Mouse (Mus musculus) liver, embryonic 12.5 days (tissue): ENCODE results near the gene Smarcc1. TPM values are rescaled to one million over a fixed set of nuclear protein-coding genes. Genes with fewer than 3 reads are reported as not detected.
"Not testable (repeated sequence)": the region's sequence is repeated elsewhere in the genome, so short reads cannot be mapped to it uniquely, and the experiment has no call there.

ENCODE experiments used
- ATAC-seq: fragments of 200-750 bp; cut with Nextera tagmentation; 2 replicates; pipeline ENCODE4 v1.8.0; 2017; ENCODE audit warnings: moderate number of reproducible peaks, mild to moderate bottlenecking, moderate library complexity
- H3K27ac ChIP-seq: fragments of 300-500 bp; sonication (generic); 2 replicates; pipeline ENCODE4 v1.5.1; 2016; ENCODE audit warnings: mild to moderate bottlenecking
- H3K27me3 ChIP-seq: fragments of 300-500 bp; sonication (generic); replicated peaks from 2 replicates; pipeline ENCODE4 v1.6.1; 2016; ENCODE audit warnings: mild to moderate bottlenecking, moderate library complexity
- H3K36me3 ChIP-seq: fragments of 300-500 bp; sonication (generic); 2 replicates; pipeline ENCODE4 v1.6.1; 2016; ENCODE audit warnings: mild to moderate bottlenecking, moderate library complexity
- H3K4me1 ChIP-seq: fragments of 300-500 bp; sonication (generic); 2 replicates; pipeline ENCODE4 v1.6.1; 2016
- H3K4me2 ChIP-seq: fragments of 300-500 bp; sonication (generic); 2 replicates; pipeline ENCODE4 v1.6.1; 2016; ENCODE audit warnings: mild to moderate bottlenecking, moderate library complexity
- H3K4me3 ChIP-seq: fragments of 300-500 bp; sonication (generic); 2 replicates; pipeline ENCODE4 v1.5.1; 2016; ENCODE audit warnings: mild to moderate bottlenecking, moderate library complexity
- H3K9ac ChIP-seq: fragments of 300-500 bp; sonication (generic); 2 replicates; pipeline ENCODE4 v1.6.1; 2016; ENCODE audit warnings: mild to moderate bottlenecking, moderate library complexity
- H3K9me3 ChIP-seq: fragments of 300-500 bp; sonication (generic); replicated peaks from 2 replicates; pipeline ENCODE4 v1.6.1; 2016; ENCODE audit warnings: mild to moderate bottlenecking, moderate library complexity
- WGBS: fragments of 180-500 bp; shearing (Covaris S2); methylation state at CpG from one replicate; pipeline ENCODE4 v1.1.7; 2016; ENCODE audit not compliant: insufficient replicate concordance; 5-methylcytosine and 5-hydroxymethylcytosine counted together
- polyA plus RNA-seq: library from polyadenylated mRNA; unstranded; fragments of >200 nt; fragmentation: Nextera tagmentation; extraction: Ambion mirVana; gene quantifications from 2 replicates; pipeline ENCODE4 v1.2.1, GENCODE M21; 2016

Gene Smarcc1
- polyA plus RNA-seq, 1 experiment from 2014 or later: 69.2 TPM

DNA sequence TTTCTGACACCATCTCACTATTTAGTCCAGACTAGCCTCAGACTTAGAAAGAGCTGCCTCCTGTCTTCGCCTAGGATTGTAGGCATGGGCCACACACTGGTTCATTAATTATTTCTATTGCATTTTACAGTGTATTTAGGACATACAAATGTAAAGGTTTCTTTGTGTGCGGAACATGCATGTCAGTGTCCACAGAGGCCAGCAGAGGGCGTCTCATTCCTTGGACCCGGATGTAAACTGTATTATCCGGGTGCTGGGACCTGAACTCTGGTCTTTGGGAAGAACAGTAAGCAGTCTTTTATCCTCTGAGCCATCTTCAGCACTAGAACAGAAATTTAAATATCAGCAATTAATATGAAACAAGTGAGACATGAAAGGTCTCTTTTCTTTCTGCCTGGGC lies 16.7 kb downstream of the Smarcc1 start:
- Histone ChIP-seq H3K9ac (no peak overlapping the region), H3K9me3 (no peaks in the 10 kb centered on the region), H3K4me3 (0 out of 2 replicates have a peak overlapping the region, but pooled peaks have one; percentile 85), H3K27ac (no peak overlapping the region), H3K4me2 (peak overlapping the region; percentile 97), H3K36me3 (peaks cover 47% of the 10 kb centered on the region), H3K4me1 (peaks cover 55% of the 10 kb centered on the region), H3K27me3 (no peaks in the 10 kb centered on the region)
- no peak for ATAC-seq
- 59% methylated on average over 5 of the region's 5 CpGs for WGBS

GRCm38 (mm10) chr9:110139119-110139518 lies 21.6 kb downstream of the Smarcc1 start:
- H3K4me3 ChIP-seq: no peak overlapping the region
- H3K9me3 ChIP-seq: no peaks in the 10 kb centered on the region
- peak overlapping the region; percentile 15; the same call in 1 of the 2 replicates for H3K27ac ChIP-seq
- peaks cover 31% of the 10 kb centered on the region for H3K4me1 ChIP-seq
- H3K9ac ChIP-seq: no peak overlapping the region; the same call in 1 of the 2 replicates
- H3K4me2 ChIP-seq: no peak overlapping the region
- ATAC-seq: no peak; the same call in 1 of the 2 replicates
- peaks cover 87% of the 10 kb centered on the region for H3K36me3 ChIP-seq
- no peaks in the 10 kb centered on the region for H3K27me3 ChIP-seq
- 22% methylated on average over 4 of the region's 4 CpGs for WGBS

DNA sequence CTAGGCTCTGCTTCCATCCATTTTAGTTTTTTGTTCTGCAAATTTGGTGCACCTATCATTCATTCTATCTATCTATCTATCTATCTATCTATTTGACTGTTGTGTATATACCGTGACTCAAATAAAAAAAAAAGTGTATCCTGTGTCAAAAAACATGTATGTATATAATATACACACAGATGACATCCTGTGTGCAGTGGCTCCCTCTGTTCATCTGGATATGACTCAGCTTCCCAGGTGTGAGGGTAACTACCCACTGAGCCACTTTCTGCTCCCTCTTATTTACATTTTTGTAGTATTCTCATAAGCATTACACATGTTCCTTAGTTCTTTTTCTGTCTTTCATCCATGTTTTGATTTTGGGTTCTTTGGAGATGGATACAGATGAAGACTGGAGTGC lies 24.6 kb downstream of the Smarcc1 start:
- Histone ChIP-seq H3K36me3 (peaks cover 82% of the 10 kb centered on the region), H3K9me3 (no peaks in the 10 kb centered on the region), H3K27me3 (no peaks in the 10 kb centered on the region), H3K4me1 (peaks cover 18% of the 10 kb centered on the region), H3K27ac (no peak overlapping the region), H3K9ac (no peak overlapping the region), H3K4me2 (no peak overlapping the region), H3K4me3 (no peak overlapping the region)
- WGBS: 87% methylated on average over 1 of the region's 1 CpGs
- no peak for ATAC-seq

GRCm38 (mm10) chr9:110148598-110148997 lies 31.1 kb downstream of the Smarcc1 start:
- Histone ChIP-seq H3K4me3 (no peak overlapping the region), H3K9me3 (no peaks in the 10 kb centered on the region), H3K4me1 (peaks cover 11% of the 10 kb centered on the region), H3K27me3 (no peaks in the 10 kb centered on the region), H3K27ac (peak overlapping the region; percentile 62), H3K9ac (peak overlapping the region; percentile 27; the same call in 1 of the 2 replicates), H3K4me2 (no peak overlapping the region), H3K36me3 (peaks cover 87% of the 10 kb centered on the region)
- WGBS: 24% methylated on average over 2 of the region's 2 CpGs
- peak; percentile 77 for ATAC-seq

DNA sequence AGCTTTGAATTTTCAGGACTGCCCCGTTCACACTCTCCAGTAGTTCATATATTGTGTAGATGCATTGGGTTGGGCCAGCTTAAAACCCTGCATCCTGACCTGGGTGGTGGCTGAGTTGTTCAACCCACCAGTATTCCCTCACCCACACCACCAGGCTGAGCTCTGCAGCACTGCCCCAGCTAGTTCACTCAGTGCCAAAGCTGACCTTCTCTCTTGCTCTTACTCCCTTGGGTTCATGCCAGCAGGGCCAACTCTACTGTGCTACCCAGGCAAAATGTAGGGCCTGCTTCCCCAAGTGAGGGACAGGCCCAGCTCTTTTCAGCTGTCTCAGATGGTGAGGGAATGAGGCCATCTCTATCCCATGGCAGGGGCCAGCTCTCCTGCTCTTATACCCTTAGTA lies 41.5 kb downstream of the Smarcc1 start:
- no peak overlapping the region for H3K9ac ChIP-seq
- no peak overlapping the region for H3K4me2 ChIP-seq
- no peak overlapping the region for H3K4me3 ChIP-seq
- WGBS: 83% methylated on average over 1 of the region's 1 CpGs
- H3K36me3 ChIP-seq: peaks cover 85% of the 10 kb centered on the region
- H3K4me1 ChIP-seq: no peaks in the 10 kb centered on the region
- ATAC-seq: no peak
- no peaks in the 10 kb centered on the region for H3K27me3 ChIP-seq
- no peak overlapping the region for H3K27ac ChIP-seq
- no peaks in the 10 kb centered on the region for H3K9me3 ChIP-seq

DNA sequence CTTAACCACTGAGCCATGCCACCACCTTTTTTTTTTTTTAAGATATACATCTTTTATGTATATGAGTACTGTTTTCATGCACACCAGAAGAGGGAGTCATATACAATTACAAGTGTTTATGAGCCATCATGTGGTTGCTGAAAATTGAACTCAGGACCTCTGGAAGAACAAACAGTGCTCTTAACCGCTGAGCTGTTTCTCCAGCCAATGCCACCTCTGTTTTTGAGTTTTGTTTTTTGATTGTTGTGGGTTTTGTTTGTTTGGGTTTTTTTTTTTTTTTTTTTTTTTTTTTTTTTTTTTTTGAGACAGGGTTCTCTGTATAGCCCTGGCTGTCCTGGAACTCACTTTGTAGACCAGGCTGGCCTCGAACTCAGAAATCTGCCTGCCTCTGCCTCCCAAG lies 43.0 kb downstream of the Smarcc1 start:
- not testable (repeated sequence) for H3K4me1 ChIP-seq, H3K27ac ChIP-seq
- H3K36me3 ChIP-seq: peaks cover 85% of the 10 kb centered on the region

DNA sequence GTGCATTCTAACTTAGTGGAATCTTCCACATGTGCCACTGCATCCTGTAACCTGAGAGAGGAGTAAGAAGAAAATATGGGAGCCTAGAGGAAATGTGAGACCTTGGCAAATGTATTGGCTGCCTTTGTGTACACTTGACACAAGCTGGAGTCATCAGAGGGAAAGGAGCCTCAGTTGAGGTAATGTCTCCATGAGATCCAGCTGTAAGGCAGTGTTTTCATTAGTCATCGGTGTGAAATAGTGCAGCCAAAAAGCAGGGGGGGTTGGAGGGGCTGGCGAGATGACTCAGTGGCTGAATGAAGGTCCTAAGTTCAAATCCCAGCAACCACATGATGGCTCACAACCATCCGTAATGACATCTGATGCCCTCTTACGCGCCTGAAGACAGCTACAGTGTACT lies 44.9 kb downstream of the Smarcc1 start:
- no peak overlapping the region for H3K27ac ChIP-seq
- no peak for ATAC-seq
- no peak overlapping the region for H3K9ac ChIP-seq
- no peaks in the 10 kb centered on the region for H3K9me3 ChIP-seq
- no peak overlapping the region for H3K4me2 ChIP-seq
- H3K4me1 ChIP-seq: no peaks in the 10 kb centered on the region
- WGBS: 88% methylated on average over 5 of the region's 5 CpGs
- H3K4me3 ChIP-seq: no peak overlapping the region
- H3K27me3 ChIP-seq: no peaks in the 10 kb centered on the region
- peaks cover 86% of the 10 kb centered on the region for H3K36me3 ChIP-seq

More for the DNA sequence above, 43.0 kb downstream of the Smarcc1 start:
- H3K9me3 ChIP-seq, H3K9ac ChIP-seq, H3K27me3 ChIP-seq, H3K4me2 ChIP-seq, H3K4me3 ChIP-seq, ATAC-seq: not testable (repeated sequence)
- 74% methylated on average over 2 of the region's 2 CpGs for WGBS

- Histone ChIP-seq H3K27me3 (no peaks in the 10 kb centered on the region), H3K4me3 (no peak overlapping the region), H3K36me3 (peaks cover 86% of the 10 kb centered on the region), H3K27ac (no peak overlapping the region), H3K4me2 (no peak overlapping the region), H3K9me3 (no peaks in the 10 kb centered on the region), H3K9ac (no peak overlapping the region), H3K4me1 (no peaks in the 10 kb centered on the region)
- no peak for ATAC-seq
- WGBS: 90% methylated on average over 2 of the region's 2 CpGs
These were observed 45.6 kb downstream of the Smarcc1 start for GRCm38 (mm10) chr9:110163071-110163470.

DNA sequence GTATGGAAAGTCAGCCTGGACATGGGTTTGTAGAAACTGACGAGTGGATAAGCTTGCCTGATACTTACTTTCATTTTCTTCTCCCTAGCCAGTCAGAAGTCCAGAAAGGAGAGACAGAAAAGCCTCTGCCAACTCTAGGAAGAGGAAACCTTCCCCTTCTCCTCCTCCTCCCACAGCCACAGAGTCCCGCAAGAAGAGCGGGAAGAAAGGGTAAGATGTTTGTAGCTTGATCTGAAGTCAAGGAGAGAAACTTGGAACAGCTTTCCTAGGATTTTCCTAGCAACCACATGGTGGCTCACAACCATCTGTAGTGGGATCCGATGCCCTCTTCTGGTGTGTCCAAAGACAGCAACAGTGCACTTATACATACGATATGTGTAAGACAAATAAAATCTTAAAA lies 53.4 kb downstream of the Smarcc1 start:
- WGBS: 86% methylated on average over 5 of the region's 5 CpGs
- no peak overlapping the region for H3K4me2 ChIP-seq
- no peak overlapping the region for H3K9ac ChIP-seq
- no peak for ATAC-seq
- no peaks in the 10 kb centered on the region for H3K9me3 ChIP-seq
- no peaks in the 10 kb centered on the region for H3K4me1 ChIP-seq
- no peak overlapping the region for H3K4me3 ChIP-seq
- H3K27me3 ChIP-seq: no peaks in the 10 kb centered on the region
- peaks cover 91% of the 10 kb centered on the region for H3K36me3 ChIP-seq
- no peak overlapping the region for H3K27ac ChIP-seq

GRCm38 (mm10) chr9:110199870-110200269 lies 82.4 kb downstream of the Smarcc1 start:
- 60% methylated on average over 2 of the region's 2 CpGs for WGBS
- H3K9ac ChIP-seq: no peak overlapping the region
- no peak overlapping the region for H3K27ac ChIP-seq
- H3K9me3 ChIP-seq: no peaks in the 10 kb centered on the region
- H3K36me3 ChIP-seq: peaks cover 82% of the 10 kb centered on the region
- no peaks in the 10 kb centered on the region for H3K4me1 ChIP-seq
- ATAC-seq: no peak
- H3K4me3 ChIP-seq: no peak overlapping the region
- H3K27me3 ChIP-seq: no peaks in the 10 kb centered on the region
- H3K4me2 ChIP-seq: no peak overlapping the region

DNA sequence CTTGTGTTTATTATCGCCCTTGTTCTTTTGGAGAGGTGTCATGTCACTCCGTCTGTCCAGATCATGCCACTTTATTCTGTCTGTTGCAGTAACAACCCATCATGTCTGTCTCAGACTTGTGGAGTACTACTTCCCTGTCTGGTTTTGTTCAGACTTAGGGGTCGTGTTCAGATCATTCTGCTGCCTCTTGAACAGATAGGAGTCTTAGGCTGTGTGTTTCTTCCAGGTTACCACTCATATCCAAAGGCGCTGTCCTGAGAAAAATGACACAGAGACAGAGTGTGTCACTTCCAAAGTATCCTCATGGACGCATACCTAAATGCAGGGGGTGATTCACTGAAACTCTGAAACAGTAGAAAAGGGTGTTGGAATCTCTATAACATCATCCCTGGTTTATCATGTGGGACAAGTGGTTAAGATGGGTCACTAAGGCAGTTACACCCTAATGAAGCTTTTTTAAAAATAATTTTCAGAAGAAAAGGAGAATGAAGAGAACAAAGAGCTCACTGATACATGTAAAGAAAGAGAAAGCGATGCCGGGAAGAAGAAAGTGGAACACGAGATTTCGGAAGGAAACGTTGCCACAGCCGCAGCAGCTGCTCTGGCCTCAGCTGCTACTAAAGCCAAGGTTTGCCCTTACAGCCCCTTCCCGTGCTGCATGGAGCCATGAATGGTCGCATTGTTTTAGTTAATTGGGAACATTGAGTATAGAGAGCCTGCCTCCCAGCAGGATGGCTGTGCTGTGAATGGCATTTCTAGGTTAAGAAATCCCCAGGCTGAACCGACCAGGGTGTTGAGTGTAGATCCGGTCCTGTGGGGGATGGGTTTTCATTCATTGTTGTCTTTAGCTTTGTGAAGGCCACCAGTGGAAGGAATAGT lies 88.3 kb downstream of the Smarcc1 start:
- no peak overlapping the region for H3K9ac ChIP-seq
- H3K4me2 ChIP-seq: no peak overlapping the region
- ATAC-seq: no peak
- H3K27ac ChIP-seq: no peak overlapping the region
- H3K9me3 ChIP-seq: no peaks in the 10 kb centered on the region
- H3K4me3 ChIP-seq: no peak overlapping the region
- H3K4me1 ChIP-seq: no peaks in the 10 kb centered on the region
- WGBS: 80% methylated on average over 15 of the region's 15 CpGs
- no peaks in the 10 kb centered on the region for H3K27me3 ChIP-seq
- peaks cover 90% of the 10 kb centered on the region for H3K36me3 ChIP-seq

- no peak for ATAC-seq
- no peaks in the 10 kb centered on the region for H3K4me1 ChIP-seq
- no peaks in the 10 kb centered on the region for H3K27me3 ChIP-seq
- WGBS: 84% methylated on average over 2 of the region's 2 CpGs
- H3K36me3 ChIP-seq: peaks cover 91% of the 10 kb centered on the region
- H3K9me3 ChIP-seq: no peaks in the 10 kb centered on the region
- H3K27ac ChIP-seq: no peak overlapping the region
- H3K9ac ChIP-seq: no peak overlapping the region
- no peak overlapping the region for H3K4me2 ChIP-seq
- H3K4me3 ChIP-seq: no peak overlapping the region
These were observed 88.9 kb downstream of the Smarcc1 start for GRCm38 (mm10) chr9:110206437-110206836.
